Mouse (Mus musculus) midbrain, embryonic 14.5 days (tissue): ENCODE data around the gene Gprin1. TPM values are rescaled to one million over a fixed set of nuclear protein-coding genes. Genes with fewer than 3 reads are reported as not detected.
A peak's percentile ranks its signal among the peaks of the same experiment; 100 is the strongest.

Experiments used
- ATAC-seq: fragments of 200-750 bp; cut with Nextera tagmentation; 2 replicates; pipeline ENCODE4 v1.8.0; 2017; ENCODE audit warnings: moderate number of reproducible peaks, moderate library complexity; ENCODE audit not compliant: low FRiP score, low TSS enrichment
- DNase-seq: peaks from one replicate; pipeline ENCODE4 v3.0.0-alpha.2; 2015
- H3K27ac ChIP-seq: fragments of 300-500 bp; sonication (generic); replicated peaks from 2 replicates; pipeline ENCODE4 v1.5.1; 2014; ENCODE audit warnings: mild to moderate bottlenecking, low read depth, low read length, moderate library complexity
- H3K27me3 ChIP-seq: fragments of 300-500 bp; sonication (generic); 2 replicates; pipeline ENCODE4 v1.6.1; 2014; ENCODE audit warnings: low read length, control low read depth, mixed read lengths; ENCODE audit not compliant: control insufficient read depth, insufficient read depth
- H3K36me3 ChIP-seq: fragments of 300-500 bp; sonication (generic); 2 replicates; pipeline ENCODE4 v1.6.1; 2014; ENCODE audit warnings: low read length, control low read depth; ENCODE audit not compliant: control insufficient read depth, insufficient read depth
- H3K4me1 ChIP-seq: fragments of 300-500 bp; sonication (generic); 2 replicates; pipeline ENCODE4 v1.6.1; 2014; ENCODE audit warnings: mild to moderate bottlenecking, antibody characterized with exemption, low read length, control low read depth; ENCODE audit not compliant: control insufficient read depth, insufficient read depth
- H3K4me2 ChIP-seq: fragments of 300-500 bp; sonication (generic); 2 replicates; pipeline ENCODE4 v1.6.1; 2014; ENCODE audit warnings: mild to moderate bottlenecking, low read length, moderate library complexity
- H3K4me3 ChIP-seq: fragments of 300-500 bp; sonication (generic); replicated peaks from 2 replicates; pipeline ENCODE4 v1.5.1; 2014; ENCODE audit warnings: low read depth, low read length
- H3K9ac ChIP-seq: fragments of 300-500 bp; sonication (generic); replicated peaks from 2 replicates; pipeline ENCODE4 v1.6.1; 2014; ENCODE audit warnings: mild to moderate bottlenecking, low read length, moderate library complexity
- H3K9me3 ChIP-seq: fragments of 300-500 bp; sonication (generic); 2 replicates; pipeline ENCODE4 v1.6.1; 2016; ENCODE audit warnings: low read length, control low read depth, mixed read lengths; ENCODE audit not compliant: control insufficient read depth
- WGBS: fragments of 180-500 bp; shearing (Covaris S2); extraction: QIAGEN DNeasy Blood & Tissue Kit; methylation state at CpG from one replicate; pipeline ENCODE4 v1.1.7; 2014; 5-methylcytosine and 5-hydroxymethylcytosine counted together
- polyA plus RNA-seq: library from polyadenylated mRNA; unstranded; fragments of >200 nt; fragmentation: Nextera tagmentation; extraction: Ambion mirVana; gene quantifications from 2 replicates; pipeline ENCODE4 v1.2.1, GENCODE M21; 2014

Gene Gprin1
- polyA plus RNA-seq, 1 experiment from 2014 or later: 19.1 TPM

GRCm38 (mm10) chr13:54687096-54687495, 62.6 kb downstream of the Gprin1 start:
- peak overlapping the region; percentile 98 for H3K27ac ChIP-seq
- DNase-seq: peak; percentile 90
- WGBS: 1% methylated on average over 35 of the region's 35 CpGs
- no peaks in the 10 kb centered on the region for H3K9me3 ChIP-seq
- peaks cover 27% of the 10 kb centered on the region for H3K36me3 ChIP-seq
- H3K4me2 ChIP-seq: peak overlapping the region; percentile 96
- peak overlapping the region; percentile 98 for H3K9ac ChIP-seq
- ATAC-seq: peak; percentile 64
- no peaks in the 10 kb centered on the region for H3K27me3 ChIP-seq
- H3K4me3 ChIP-seq: peak overlapping the region; percentile 93
- H3K4me1 ChIP-seq: peaks cover 34% of the 10 kb centered on the region

Other genes starting within 250 kb of the Gprin1 start
- 23.3 and 27.9 TPM in 2 replicates for gene Simc1, start 246.1 kb downstream of the Gprin1 start, polyA plus RNA-seq
- gene 4833439L19Rik, start 184.4 kb downstream of the Gprin1 start, polyA plus RNA-seq: 240 and 277 TPM in 2 replicates
- gene Arl10, start 174.9 kb downstream of the Gprin1 start, polyA plus RNA-seq: 88.1 and 117 TPM in 2 replicates
- 36.5 and 44.2 TPM in 2 replicates for gene Nop16, start 159.8 kb downstream of the Gprin1 start, polyA plus RNA-seq
- gene Higd2a, start 159.7 kb downstream of the Gprin1 start, polyA plus RNA-seq: 219 and 273 TPM in 2 replicates
- 127 and 188 TPM in 2 replicates for gene Cltb, start 138.5 kb downstream of the Gprin1 start, polyA plus RNA-seq
- gene Faf2, start 128.1 kb downstream of the Gprin1 start, polyA plus RNA-seq: 86.9 and 98.5 TPM in 2 replicates
- 78.6 and 88.1 TPM in 2 replicates for gene Rnf44, start 56.0 kb downstream of the Gprin1 start, polyA plus RNA-seq
- 0.22 and 0.23 TPM in 2 replicates for gene Cdhr2, start 48.4 kb downstream of the Gprin1 start, polyA plus RNA-seq
- 37.5 and 53.7 TPM in 2 replicates for gene Sncb, start 16.7 kb upstream of the Gprin1 start, polyA plus RNA-seq
- not detected in 2 replicates for gene Eif4e1b, start 34.1 kb upstream of the Gprin1 start, polyA plus RNA-seq
- 25.5 and 40.2 TPM in 2 replicates for gene Tspan17, start 39.5 kb upstream of the Gprin1 start, polyA plus RNA-seq
- 12.6 and 15.9 TPM in 2 replicates for gene Unc5a, start 199.5 kb upstream of the Gprin1 start, polyA plus RNA-seq